Mouse (Mus musculus) ES-Bruce4 (cell line): ENCODE data around the gene Ugt1a6a.

ENCODE experiments used
- CTCF ChIP-seq: IDR thresholded peaks from one replicate; pipeline ENCODE4 v1.8.1; 2011; ENCODE audit warnings: low read depth, low read length
- EP300 ChIP-seq: IDR thresholded peaks from 2 replicates; pipeline ENCODE4 v1.6.1; 2011; ENCODE audit warnings: low read depth, low read length; ENCODE audit not compliant: insufficient read depth
- POLR2A ChIP-seq: IDR thresholded peaks from one replicate; pipeline ENCODE4 v1.8.1; 2011; ENCODE audit warnings: low read length; ENCODE audit not compliant: insufficient read depth

- TF ChIP-seq POLR2A (no peak), CTCF (no peak), EP300 (no peak)
These were observed 95.8 kb downstream of the Ugt1a6a start for GRCm38 (mm10) chr1:88230421-88230820.
